Mouse (Mus musculus) testis, adult 2 months (tissue): ENCODE results near the gene Tro.
A peak's percentile ranks its signal among the peaks of the same experiment; 100 is the strongest.

Experiments
- CTCF ChIP-seq: fragments of 200-500 bp; IDR thresholded peaks from 2 replicates; pipeline ENCODE4 v1.5.1; 2012; ENCODE audit warnings: low read depth, mild to moderate bottlenecking, inconsistent platforms, low read length, moderate library complexity; ENCODE audit not compliant: control insufficient read depth, insufficient read depth, insufficient replicate concordance
- POLR2A ChIP-seq: fragments of 200-500 bp; IDR thresholded peaks from 2 replicates; pipeline ENCODE4 v1.6.1; 2012; ENCODE audit warnings: low read depth, mild to moderate bottlenecking, inconsistent platforms, low read length, moderate library complexity; ENCODE audit not compliant: control insufficient read depth

GRCm38 (mm10) chrX:150656908-150657796 lies at the start of gene Tro:
- TF ChIP-seq CTCF, result no peak
- peak; percentile 10; the same call in 1 of the 2 replicates for TF ChIP-seq POLR2A
